Mouse (Mus musculus) heart, adult 2 months (tissue): ENCODE results near the gene Lmtk2.

Source experiments
- CTCF ChIP-seq: fragments of 200-600 bp; IDR thresholded peaks from 2 replicates; pipeline ENCODE4 v1.8.1; 2022; ENCODE audit warnings: antibody characterized with exemption, mild to moderate bottlenecking, moderate library complexity
- EP300 ChIP-seq: fragments of 200-500 bp; IDR thresholded peaks from 2 replicates; pipeline ENCODE4 v1.6.1; 2011; ENCODE audit warnings: low read depth, low read length, control low read depth; ENCODE audit not compliant: insufficient read depth
- POLR2A ChIP-seq: fragments of 200-500 bp; IDR thresholded peaks from 2 replicates; pipeline ENCODE4 v1.6.1; 2011; ENCODE audit warnings: mild to moderate bottlenecking, low read depth, low read length, control low read depth; ENCODE audit not compliant: insufficient read depth

DNA sequence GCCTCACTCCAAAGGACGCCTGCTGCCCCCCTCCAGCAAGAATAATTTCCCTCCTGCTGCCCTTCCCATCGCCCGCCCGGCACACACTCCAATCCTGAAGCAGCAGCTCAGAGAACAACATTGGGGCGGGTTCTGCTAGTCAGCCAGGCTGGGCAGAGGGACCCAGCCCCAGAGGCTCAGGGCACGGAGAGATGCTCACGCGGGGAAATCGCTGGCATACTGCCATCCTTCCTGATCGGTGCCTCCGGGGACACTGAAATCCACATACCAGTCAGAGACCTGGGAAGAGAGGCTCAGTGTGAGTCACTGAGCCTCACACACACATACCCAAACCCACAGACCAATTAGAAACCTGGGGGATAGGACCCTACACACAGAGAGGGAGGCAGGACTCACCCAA, 100.4 kb downstream of the Lmtk2 start:
- TF ChIP-seq CTCF: no peak
- no peak for TF ChIP-seq EP300
- no peak for TF ChIP-seq POLR2A
